Mouse (Mus musculus) adipocyte (in vitro differentiated cells): ENCODE data around the gene Anpep.
A peak's percentile ranks its signal among the peaks of the same experiment; 100 is the strongest.
"Not testable (repeated sequence)": the region's sequence is repeated elsewhere in the genome, so short reads cannot be mapped to it uniquely, and the experiment has no call there.

Experiments
- DNase-seq: peaks from one replicate; pipeline ENCODE4 v3.0.0-alpha.2; 2016; ENCODE audit warnings: low spot score

The Anpep gene

GRCm38 (mm10) chr7:79810611-79811506, 50.0 kb downstream of the Anpep start, which contains the start of gene Mesp2:
Gene Mesp2, plus strand, starts transcription at chr7:79810727.
- DNase-seq = no peak

- no peak for DNase-seq
These were observed 52.3 kb downstream of the Anpep start for GRCm38 (mm10) chr7:79808561-79808960.

DNA sequence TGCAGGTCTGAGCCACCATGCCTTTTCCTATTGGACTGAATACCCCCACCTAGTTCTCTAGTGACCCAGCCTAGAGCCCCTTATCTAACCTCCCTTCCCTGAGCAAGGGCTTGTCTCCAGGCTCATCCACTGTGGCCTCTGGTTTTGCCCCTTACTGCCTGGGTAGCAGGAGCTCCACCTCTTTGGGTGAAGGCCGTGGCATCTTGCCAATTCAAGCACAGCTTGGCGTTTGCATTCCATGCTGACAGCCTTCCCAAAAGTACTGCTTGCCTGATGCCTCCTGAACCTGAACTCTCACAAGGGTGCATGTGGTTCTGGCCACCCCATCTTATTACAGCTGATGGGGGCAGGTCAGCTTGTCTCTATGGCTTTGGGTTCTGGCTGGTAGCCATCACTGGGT, 57.0 kb downstream of the Anpep start:
- peak; percentile 59 for DNase-seq

- no peak for DNase-seq
These were observed 58.8 kb downstream of the Anpep start for GRCm38 (mm10) chr7:79802037-79802436.

DNA sequence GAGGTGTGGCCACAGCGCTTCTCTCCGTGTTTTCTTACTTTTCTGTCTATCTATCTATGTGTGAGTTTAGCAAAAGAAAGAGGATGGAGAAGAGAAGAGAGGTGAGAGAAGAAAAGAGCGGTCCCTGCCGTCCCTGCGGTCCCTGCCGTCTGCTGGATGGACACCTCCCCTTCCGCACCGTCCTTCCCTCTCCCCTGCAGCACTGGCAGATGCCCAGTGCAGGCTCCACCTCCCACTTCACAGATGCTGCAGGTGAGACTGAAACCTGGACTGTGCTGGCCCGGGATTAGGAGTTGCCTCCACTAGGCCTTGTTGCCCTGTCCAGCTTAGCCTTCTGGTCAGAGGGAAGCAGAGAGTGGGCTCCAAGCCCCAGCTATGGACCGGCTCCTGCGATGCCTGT, 59.5 kb downstream of the Anpep start:
- no peak for DNase-seq

GRCm38 (mm10) chr7:79800336-79800735, 60.5 kb downstream of the Anpep start:
- no peak for DNase-seq

GRCm38 (mm10) chr7:79799506-79799905, 61.4 kb downstream of the Anpep start:
- DNase-seq = peak; percentile 41

GRCm38 (mm10) chr7:79799048-79799447, 61.8 kb downstream of the Anpep start:
- peak; percentile 78 for DNase-seq

DNA sequence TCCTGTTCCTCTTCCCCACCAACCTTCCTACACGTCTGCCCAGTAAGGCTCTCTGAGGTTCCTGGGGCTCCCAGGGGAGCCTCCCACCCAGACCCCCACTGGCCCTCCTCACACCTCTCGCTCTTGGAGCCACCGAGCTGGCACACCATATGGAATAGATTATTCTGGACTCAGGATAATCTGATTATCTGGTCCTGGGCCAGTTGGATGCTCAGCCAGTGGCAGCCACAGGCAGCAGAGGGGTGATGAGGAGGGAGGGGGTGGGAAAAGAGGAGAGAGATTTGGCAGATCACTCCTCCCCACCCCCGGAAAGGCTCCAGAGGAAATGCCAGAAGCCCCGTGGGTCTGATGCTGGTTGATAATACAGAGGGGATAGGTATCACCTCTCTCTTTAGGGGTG, 62.3 kb downstream of the Anpep start:
- DNase-seq = no peak

DNA sequence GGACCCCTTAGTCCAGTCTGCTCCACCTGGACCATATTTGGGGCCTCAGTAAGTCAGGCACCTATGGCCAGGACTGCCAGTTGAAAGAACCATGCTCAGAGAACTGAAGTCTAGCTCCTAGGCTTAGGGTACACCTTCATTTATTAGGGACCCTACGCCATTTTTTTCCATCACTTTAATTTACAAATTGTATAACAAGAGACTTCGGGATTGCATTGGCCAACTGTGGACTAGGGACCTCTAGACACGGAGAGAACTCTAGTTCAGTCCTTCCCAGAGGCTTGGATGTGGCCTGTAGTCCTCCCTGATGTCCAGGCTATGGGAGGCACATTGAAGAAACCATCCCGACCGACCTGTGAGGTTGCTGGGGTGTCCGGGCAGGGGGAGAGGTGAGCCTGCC, 67.2 kb downstream of the Anpep start, which contains the start of gene Mesp1:
Mesp1 (minus strand) TSS at position 101 of the 400 bp plus-strand sequence.
- no peak for DNase-seq

- no peak for DNase-seq
These were observed 68.0 kb downstream of the Anpep start for GRCm38 (mm10) chr7:79792635-79793421.

DNA sequence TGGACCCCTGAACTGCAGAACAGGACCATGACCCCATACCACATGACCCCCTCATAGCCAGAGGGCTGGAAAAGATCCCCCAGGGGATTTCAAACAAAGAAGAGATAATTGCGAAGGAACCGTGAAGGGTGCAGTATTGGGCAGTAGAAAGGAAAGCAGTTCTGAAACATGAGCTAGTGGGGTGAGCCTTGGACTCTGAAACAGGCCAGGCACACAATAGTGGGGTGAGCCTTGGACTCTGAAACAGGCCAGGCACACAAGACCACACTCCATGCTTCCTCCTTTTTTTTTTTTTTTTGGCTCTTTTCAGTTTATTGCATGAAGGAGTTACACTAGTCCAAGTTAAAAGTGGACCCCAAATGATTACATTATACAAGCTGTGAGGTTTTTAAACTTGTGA, 71.0 kb downstream of the Anpep start:
- DNase-seq = not testable (repeated sequence)

DNA sequence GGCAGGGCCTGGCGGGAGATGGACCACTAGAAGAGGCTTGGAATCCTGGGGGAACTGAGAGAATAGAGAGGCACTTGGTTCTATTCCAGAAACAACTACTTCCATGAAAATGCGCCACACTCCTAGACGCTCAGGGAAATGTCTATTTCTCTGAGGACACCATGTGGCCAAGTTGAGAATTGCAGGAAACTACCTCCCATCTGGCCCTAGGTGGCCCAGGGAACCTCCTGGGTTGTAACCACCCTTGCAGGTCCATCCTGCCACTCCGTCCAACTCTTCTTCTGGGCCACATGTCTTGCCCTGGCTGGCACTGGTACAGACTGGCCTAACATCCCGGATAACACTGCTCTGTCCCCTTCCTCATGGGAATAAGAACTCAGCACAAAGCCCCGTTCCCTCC, 74.6 kb downstream of the Anpep start:
- DNase-seq = peak; percentile 89

DNA sequence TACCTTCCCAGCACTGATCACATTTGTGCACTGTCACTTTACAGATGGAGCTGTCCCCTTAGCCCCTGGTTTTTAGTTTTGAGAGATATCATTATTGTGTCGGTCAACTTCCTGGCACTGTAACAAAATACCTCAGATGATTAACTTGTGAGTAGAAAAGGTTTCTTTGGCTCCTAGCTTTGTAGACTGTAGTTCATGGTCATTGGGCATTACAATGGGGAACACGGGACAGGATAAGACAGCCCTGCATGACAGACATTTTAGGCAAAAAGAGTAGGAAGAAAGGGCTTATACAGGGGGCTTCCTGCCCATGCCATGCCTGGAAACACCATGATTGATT, 78.4 kb downstream of the Anpep start:
- no peak for DNase-seq

DNA sequence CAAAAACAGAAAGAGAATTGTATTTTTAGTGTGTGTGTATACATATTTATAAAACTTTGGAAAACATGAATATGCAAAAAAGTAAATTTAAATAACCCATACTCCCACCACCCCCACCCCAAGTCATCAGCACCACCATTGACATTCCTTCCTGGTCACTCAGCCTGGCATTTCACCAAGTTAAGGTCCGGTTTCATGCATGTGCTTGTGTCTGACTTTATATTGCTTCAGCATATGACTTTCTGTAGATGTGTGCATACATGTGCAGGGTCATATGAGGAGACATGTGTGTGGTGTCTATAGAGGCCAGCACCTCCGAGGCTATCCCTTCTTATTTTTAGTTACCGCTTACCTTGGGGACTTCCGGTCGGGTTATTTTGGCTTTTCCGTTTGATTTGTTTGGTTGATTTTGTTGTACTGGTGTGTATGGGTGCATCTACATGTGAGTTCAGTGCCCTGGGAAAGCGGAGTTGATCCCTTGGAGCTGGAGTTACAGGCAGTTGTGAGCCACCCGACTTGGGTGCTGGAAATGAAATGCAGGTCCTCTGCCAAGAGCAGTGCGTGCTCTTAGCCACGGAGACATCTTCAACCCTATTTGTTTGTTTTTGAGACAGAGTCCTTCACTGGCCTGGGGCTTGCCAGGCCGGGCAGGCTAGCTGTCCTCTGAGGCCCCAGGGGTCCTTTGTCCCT, 78.9 kb downstream of the Anpep start:
- peak; percentile 68 for DNase-seq

DNA sequence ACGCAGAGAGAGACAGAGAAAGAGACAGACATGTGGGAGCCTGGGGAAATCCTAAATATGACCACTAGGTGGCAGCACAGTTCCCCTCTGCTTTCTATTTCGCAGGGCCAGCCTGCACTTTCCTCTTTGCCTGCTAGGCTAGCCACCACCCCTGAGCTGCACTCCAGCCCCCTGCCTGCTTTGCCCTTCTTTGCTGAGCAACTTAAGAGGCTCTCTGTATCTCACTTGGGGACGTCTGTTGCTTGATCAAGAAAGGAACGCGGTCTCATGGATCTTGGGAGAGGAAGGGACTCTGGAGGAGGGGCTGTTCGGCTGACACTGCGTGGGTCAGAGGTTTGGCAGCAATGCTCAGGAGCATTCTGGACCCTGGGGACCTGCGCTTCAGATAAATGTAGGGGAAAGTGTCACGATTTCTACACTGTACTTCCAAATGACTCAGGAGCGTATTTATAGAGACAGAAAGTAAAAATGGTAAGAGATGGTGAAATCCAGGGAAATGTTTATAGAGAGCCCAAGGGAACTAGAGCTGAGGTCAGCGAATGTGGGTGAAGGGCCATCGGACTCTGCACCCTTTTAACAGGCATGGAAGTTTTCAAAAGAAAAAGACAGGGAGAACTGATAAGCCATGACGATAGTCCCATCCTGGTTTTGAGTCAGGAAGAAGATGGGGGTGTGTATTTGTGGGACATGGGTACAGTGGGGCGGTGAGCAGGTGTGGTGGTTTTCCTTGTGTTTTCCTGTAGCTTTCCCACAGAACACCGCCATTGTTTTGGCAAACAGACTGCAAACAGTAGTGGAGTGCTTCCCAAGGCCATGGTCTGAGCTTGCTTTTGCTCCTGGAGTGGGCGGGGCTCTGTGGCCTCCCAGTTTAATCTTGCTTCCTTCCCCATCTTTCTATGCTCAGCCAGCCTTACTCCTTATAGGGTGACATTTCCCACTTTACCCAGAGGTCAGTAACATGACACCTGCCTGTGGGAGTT, 79.9 kb downstream of the Anpep start:
- DNase-seq = peak; percentile 95
